Mouse (Mus musculus): ENCODE data around the gene Aamp. TPM values are rescaled to one million over a fixed set of nuclear protein-coding genes. Genes with fewer than 3 reads are reported as not detected.

Aamp gene
- total and polyA plus RNA-seq, 3 experiments = 63.5 to 265 (median 127) TPM

DNA sequence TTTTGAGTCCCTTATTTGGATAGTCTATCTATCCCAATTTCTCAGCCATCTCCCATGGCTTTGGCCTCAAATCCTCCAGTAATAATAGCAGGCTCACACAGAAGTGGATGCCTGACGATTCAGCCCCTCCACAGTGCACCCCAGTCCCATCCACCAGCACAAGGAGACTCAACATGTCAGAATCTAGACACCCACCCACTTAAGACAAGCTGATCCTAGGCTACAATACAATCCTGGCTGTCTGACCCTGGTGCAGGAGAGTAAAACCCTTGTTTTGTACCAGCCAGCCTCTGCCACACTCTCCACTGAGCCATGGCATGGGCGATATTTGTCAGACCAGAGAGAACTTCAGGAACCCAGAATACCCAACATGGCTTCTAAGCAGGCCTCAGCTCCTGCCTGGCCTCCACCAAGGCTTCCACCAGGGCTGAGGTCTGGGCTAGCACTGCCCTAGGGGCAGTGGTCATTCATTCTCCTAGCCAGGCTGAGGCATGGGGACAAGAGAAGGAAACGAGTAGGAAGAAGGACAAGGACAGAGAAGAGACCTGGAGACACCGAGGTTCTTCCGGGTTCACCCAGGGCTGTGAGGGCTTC, 13.7 kb upstream of the Aamp start:
- ATAC-seq (ENCODE audit: extremely low read depth, insufficient number of reproducible peaks, low FRiP score, poor library complexity, severe bottlenecking) = no peak
- Histone ChIP-seq H3K27me3 (ENCODE audit: insufficient read depth, low read length) (no peaks in the 10 kb centered on the region), H3K4me3 (ENCODE audit: low read depth, low read length) (no peak overlapping the region), H3K9me3 (replicated peaks) (no peaks in the 10 kb centered on the region), H3K4me1 (ENCODE audit: insufficient read depth, low read depth, low read length) (peaks cover 67% of the 10 kb centered on the region), H3K36me3 (replicated peaks) (peaks cover 84% of the 10 kb centered on the region)
- no peak for TF ChIP-seq POLR2AphosphoS5 (IDR thresholded peaks at IDR 0.05; ENCODE audit: insufficient replicate concordance, low read depth, low read length)
- no peak for TF ChIP-seq GATA2 (IDR thresholded peaks at IDR 0.05; ENCODE audit: borderline replicate concordance, low read depth, low read length)
- TF ChIP-seq GATA1 (IDR thresholded peaks at IDR 0.05; ENCODE audit: borderline replicate concordance, low read length) = no peak
- TF ChIP-seq CTCF (IDR thresholded peaks at IDR 0.05; ENCODE audit: low read depth, low read length) = no peak
- no peak for TF ChIP-seq TAL1 (conservative IDR thresholded peaks at IDR 0.05; ENCODE audit: low read depth, low read length)
- no peak for DNase-seq (ENCODE audit: low spot score)

DNA sequence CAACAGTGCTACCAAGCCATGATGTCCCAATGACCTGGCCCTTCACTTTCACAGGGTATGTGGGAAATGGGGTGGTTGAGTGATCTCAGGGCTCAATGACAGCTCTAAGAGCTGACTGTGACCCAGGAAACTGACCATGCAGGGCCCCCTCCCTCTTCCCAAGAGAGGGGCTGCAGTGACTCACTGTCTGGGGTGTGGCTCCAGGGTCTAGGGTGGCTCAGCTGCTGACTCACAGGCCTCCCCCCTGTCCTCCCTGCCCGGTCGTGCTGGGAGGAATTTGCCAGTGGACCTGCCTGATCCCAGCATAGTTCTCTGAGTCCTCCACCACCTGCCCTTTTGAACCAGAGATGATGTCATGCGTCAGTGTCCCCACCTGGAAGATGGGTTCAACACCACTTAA, 12.7 kb upstream of the Aamp start:
- no peak; the same call in 1 of the 2 replicates for ATAC-seq (ENCODE audit: extremely low read depth, insufficient number of reproducible peaks, low FRiP score, poor library complexity, severe bottlenecking)
- Histone ChIP-seq H3K27me3 (ENCODE audit: insufficient read depth, low read length) (no peaks in the 10 kb centered on the region), H3K4me1 (ENCODE audit: insufficient read depth, low read depth, low read length) (peaks cover 57% of the 10 kb centered on the region), H3K4me3 (ENCODE audit: low read depth, low read length) (peak overlapping the region; percentile 7; the same call in 1 of the 2 replicates), H3K36me3 (replicated peaks) (peaks cover 87% of the 10 kb centered on the region), H3K9me3 (replicated peaks) (no peaks in the 10 kb centered on the region)
- TF ChIP-seq GATA1 (IDR thresholded peaks at IDR 0.05; ENCODE audit: borderline replicate concordance, low read length) = no peak
- no peak for TF ChIP-seq GATA2 (IDR thresholded peaks at IDR 0.05; ENCODE audit: borderline replicate concordance, low read depth, low read length)
- no peak for TF ChIP-seq CTCF (IDR thresholded peaks at IDR 0.05; ENCODE audit: low read depth, low read length)
- TF ChIP-seq TAL1 (conservative IDR thresholded peaks at IDR 0.05; ENCODE audit: low read depth, low read length) = no peak
- no peak for TF ChIP-seq POLR2AphosphoS5 (IDR thresholded peaks at IDR 0.05; ENCODE audit: insufficient replicate concordance, low read depth, low read length)
- no peak for DNase-seq (ENCODE audit: low spot score)

DNA sequence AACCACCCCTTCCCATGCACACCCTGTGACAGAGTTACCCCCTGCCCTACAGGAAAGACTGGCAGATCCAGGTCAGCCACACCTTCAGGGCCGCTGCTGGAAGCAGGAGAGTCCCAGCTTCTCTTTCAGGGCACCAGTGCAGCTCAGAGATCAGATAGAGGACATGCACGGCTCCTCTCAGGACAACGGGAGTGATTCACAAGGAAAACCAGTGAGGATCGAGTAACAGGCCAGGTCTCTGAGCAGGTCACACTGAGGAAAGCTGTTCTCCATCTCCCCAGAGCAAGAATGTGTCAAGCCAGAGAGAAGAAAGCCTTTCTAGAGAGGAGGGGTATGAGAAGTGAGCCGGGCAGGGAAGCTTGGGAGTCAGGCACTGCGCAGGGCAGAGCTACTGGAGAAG, 11.9 kb upstream of the Aamp start:
- no peaks in the 10 kb centered on the region for H3K9me3 ChIP-seq (replicated peaks)
- peaks cover 87% of the 10 kb centered on the region for H3K36me3 ChIP-seq (replicated peaks)
- peaks cover 56% of the 10 kb centered on the region for H3K4me1 ChIP-seq (ENCODE audit: insufficient read depth, low read depth, low read length)
- H3K4me3 ChIP-seq (ENCODE audit: low read depth, low read length) = peak overlapping the region; percentile 67; the same call in 1 of the 2 replicates
- DNase-seq (ENCODE audit: low spot score) = no peak
- no peak for TF ChIP-seq TAL1 (conservative IDR thresholded peaks at IDR 0.05; ENCODE audit: low read depth, low read length)
- TF ChIP-seq GATA1 (IDR thresholded peaks at IDR 0.05; ENCODE audit: borderline replicate concordance, low read length) = no peak
- TF ChIP-seq CTCF (IDR thresholded peaks at IDR 0.05; ENCODE audit: low read depth, low read length) = no peak
- no peak for TF ChIP-seq GATA2 (IDR thresholded peaks at IDR 0.05; ENCODE audit: borderline replicate concordance, low read depth, low read length)
- no peak for TF ChIP-seq POLR2AphosphoS5 (IDR thresholded peaks at IDR 0.05; ENCODE audit: insufficient replicate concordance, low read depth, low read length)
- no peaks in the 10 kb centered on the region for H3K27me3 ChIP-seq (ENCODE audit: insufficient read depth, low read length)
- ATAC-seq (ENCODE audit: extremely low read depth, insufficient number of reproducible peaks, low FRiP score, poor library complexity, severe bottlenecking) = no peak

GRCm38 (mm10) chr1:74295456-74296171, 11.1 kb upstream of the Aamp start:
- DNase-seq (ENCODE audit: low spot score) (peak; percentile 88), ATAC-seq (ENCODE audit: extremely low read depth, insufficient number of reproducible peaks, low FRiP score, poor library complexity, severe bottlenecking) (peak; percentile 89)
- H3K4me1 ChIP-seq (ENCODE audit: insufficient read depth, low read depth, low read length) = peaks cover 54% of the 10 kb centered on the region
- no peaks in the 10 kb centered on the region for H3K9me3 ChIP-seq (replicated peaks)
- TF ChIP-seq TAL1 (conservative IDR thresholded peaks at IDR 0.05; ENCODE audit: low read depth, low read length) (peak; percentile 59), GATA1 (IDR thresholded peaks at IDR 0.05; ENCODE audit: borderline replicate concordance, low read length) (no peak)
- peaks cover 87% of the 10 kb centered on the region for H3K36me3 ChIP-seq (replicated peaks)
- no peaks in the 10 kb centered on the region for H3K27me3 ChIP-seq (ENCODE audit: insufficient read depth, low read length)
- peak overlapping the region; percentile 67; the same call in 1 of the 2 replicates for H3K4me3 ChIP-seq (ENCODE audit: low read depth, low read length)

GRCm38 (mm10) chr1:74294733-74295455, 10.4 kb upstream of the Aamp start:
- peak overlapping the region; percentile 67; the same call in 1 of the 2 replicates for H3K4me3 ChIP-seq (ENCODE audit: low read depth, low read length)
- no peak for TF ChIP-seq GATA2 (IDR thresholded peaks at IDR 0.05; ENCODE audit: borderline replicate concordance, low read depth, low read length)
- no peak for TF ChIP-seq TAL1 (conservative IDR thresholded peaks at IDR 0.05; ENCODE audit: low read depth, low read length)
- no peak for TF ChIP-seq GATA1 (IDR thresholded peaks at IDR 0.05; ENCODE audit: borderline replicate concordance, low read length)
- TF ChIP-seq CTCF (IDR thresholded peaks at IDR 0.05; ENCODE audit: low read depth, low read length) = no peak
- TF ChIP-seq POLR2AphosphoS5 (IDR thresholded peaks at IDR 0.05; ENCODE audit: insufficient replicate concordance, low read depth, low read length) = no peak
- H3K36me3 ChIP-seq (replicated peaks) = peaks cover 93% of the 10 kb centered on the region
- ATAC-seq (ENCODE audit: extremely low read depth, insufficient number of reproducible peaks, low FRiP score, poor library complexity, severe bottlenecking) (no peak), DNase-seq (ENCODE audit: low spot score) (no peak)
- no peaks in the 10 kb centered on the region for H3K9me3 ChIP-seq (replicated peaks)
- peaks cover 56% of the 10 kb centered on the region for H3K4me1 ChIP-seq (ENCODE audit: insufficient read depth, low read depth, low read length)
- no peaks in the 10 kb centered on the region for H3K27me3 ChIP-seq (ENCODE audit: insufficient read depth, low read length)

GRCm38 (mm10) chr1:74294090-74294643, 9.6 kb upstream of the Aamp start:
- H3K4me1 ChIP-seq (ENCODE audit: insufficient read depth, low read depth, low read length) = peaks cover 56% of the 10 kb centered on the region
- no peak for ATAC-seq (ENCODE audit: extremely low read depth, insufficient number of reproducible peaks, low FRiP score, poor library complexity, severe bottlenecking)
- H3K36me3 ChIP-seq (replicated peaks) = peaks cover 94% of the 10 kb centered on the region
- no peaks in the 10 kb centered on the region for H3K9me3 ChIP-seq (replicated peaks)
- H3K27me3 ChIP-seq (ENCODE audit: insufficient read depth, low read length) = no peaks in the 10 kb centered on the region
- no peak overlapping the region for H3K4me3 ChIP-seq (ENCODE audit: low read depth, low read length)
- TF ChIP-seq TAL1 (conservative IDR thresholded peaks at IDR 0.05; ENCODE audit: low read depth, low read length) = no peak
- no peak for TF ChIP-seq POLR2AphosphoS5 (IDR thresholded peaks at IDR 0.05; ENCODE audit: insufficient replicate concordance, low read depth, low read length)
- no peak for TF ChIP-seq CTCF (IDR thresholded peaks at IDR 0.05; ENCODE audit: low read depth, low read length)
- TF ChIP-seq GATA1 (IDR thresholded peaks at IDR 0.05; ENCODE audit: borderline replicate concordance, low read length) = no peak
- TF ChIP-seq GATA2 (IDR thresholded peaks at IDR 0.05; ENCODE audit: borderline replicate concordance, low read depth, low read length) = no peak
- no peak for DNase-seq (ENCODE audit: low spot score)

Measured in G1E (cell line).